Mouse (Mus musculus): ENCODE data around the gene Lpcat1. TPM values are rescaled to one million over a fixed set of nuclear protein-coding genes. Genes with fewer than 3 reads are reported as not detected.

The Lpcat1 gene
- total RNA-seq, 2 experiments from 2014 or later: 12.7 to 14.2 TPM

DNA sequence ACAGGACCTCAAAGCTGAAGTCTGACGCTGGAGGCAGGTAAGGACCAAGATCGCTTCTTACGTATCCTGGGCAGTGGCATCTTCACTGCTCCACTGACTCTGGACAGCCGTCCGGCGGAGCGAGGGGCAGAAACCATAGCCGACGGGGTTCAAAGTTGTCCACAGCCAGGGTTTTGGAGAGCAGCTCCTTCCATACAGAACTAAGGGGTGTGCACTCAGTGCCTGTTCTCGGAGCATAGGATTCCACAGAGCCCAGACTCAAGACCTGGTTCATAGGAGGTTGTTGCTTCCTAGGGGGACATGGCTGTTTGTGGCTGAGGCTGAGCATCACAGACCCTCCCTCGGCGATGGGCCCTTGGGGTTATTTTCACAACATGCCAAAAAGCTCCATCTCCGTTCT, 69.8 kb downstream of the Lpcat1 start:
- DNase-seq: no peak

DNA sequence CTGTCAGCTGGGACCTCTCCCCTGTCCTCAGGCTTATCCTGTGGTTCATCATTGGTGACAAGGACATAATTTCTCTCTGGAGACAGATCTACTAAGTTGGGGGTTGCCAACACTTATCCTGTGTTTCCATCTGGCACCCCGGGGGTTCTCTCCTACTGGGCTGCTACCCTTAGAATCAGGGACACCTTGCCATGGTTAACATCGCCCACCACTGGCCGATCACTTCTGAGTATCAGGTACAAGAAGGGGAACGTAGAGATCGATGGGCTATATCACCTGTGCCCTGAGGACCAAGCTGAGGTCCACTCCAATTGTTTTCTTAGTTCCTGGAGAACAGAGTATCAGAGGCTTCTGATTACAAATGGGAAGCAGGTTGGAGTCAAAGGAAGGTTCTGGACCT, 97.2 kb downstream of the Lpcat1 start:
- DNase-seq: no peak

Other genes with a start within 250 kb of the Lpcat1 start
- 10 to 100 TPM; 53.3 to 64.3 TPM for gene Irx4, start 206.7 kb upstream of the Lpcat1 start, total RNA-seq (2021)
- 10 to 100 TPM; 41.6 to 43.9 TPM for gene Mrpl36, start 138.7 kb upstream of the Lpcat1 start, total RNA-seq (2021)
- gene Ndufs6, start 138.7 kb upstream of the Lpcat1 start, total RNA-seq (2021): 100 to 1,000 TPM; 659 to 710 TPM
- gene Slc6a3, start 69.5 kb downstream of the Lpcat1 start, total RNA-seq (2021): not detected
- gene Clptm1l, start 136.8 kb downstream of the Lpcat1 start, total RNA-seq (2021): 10 to 100 TPM; 83.5 to 85.8 TPM
- under 1 TPM; 0.56 to 0.60 TPM for gene Tert, start 159.7 kb downstream of the Lpcat1 start, total RNA-seq (2021)
- not detected for gene Slc6a18, start 210.8 kb downstream of the Lpcat1 start, total RNA-seq (2021)
- gene Slc6a19, start 237.7 kb downstream of the Lpcat1 start, total RNA-seq (2021): not detected